Mouse (Mus musculus): ENCODE measurements at regions not wholly inside any gene's neighbourhood (a gene's known extent, or its start where the extent isn't known, plus 50 kb on each side); places are given as distances from the start of the nearest gene placed in this dataset.

- peak; percentile 22 for DNase-seq
- intact Hi-C loops (cut with DNase I; ENCODE audit: low total_unique reads): loop anchor here (5.0 kb wide), 1 partner anchor 674 kb away; no protein-coding TSS in a partner anchor
These were observed 83.0 kb upstream of the Daam1 start for GRCm38 (mm10) chr12:71747831-71748368.

- intact Hi-C loops (cut with DNase I; ENCODE audit: low total_unique reads): loop anchor here (5.0 kb wide), 1 partner anchor 674 kb away; no protein-coding TSS in a partner anchor
- DNase-seq: peak; percentile 64
These were observed 82.1 kb upstream of the Daam1 start for GRCm38 (mm10) chr12:71748731-71749130.

DNA sequence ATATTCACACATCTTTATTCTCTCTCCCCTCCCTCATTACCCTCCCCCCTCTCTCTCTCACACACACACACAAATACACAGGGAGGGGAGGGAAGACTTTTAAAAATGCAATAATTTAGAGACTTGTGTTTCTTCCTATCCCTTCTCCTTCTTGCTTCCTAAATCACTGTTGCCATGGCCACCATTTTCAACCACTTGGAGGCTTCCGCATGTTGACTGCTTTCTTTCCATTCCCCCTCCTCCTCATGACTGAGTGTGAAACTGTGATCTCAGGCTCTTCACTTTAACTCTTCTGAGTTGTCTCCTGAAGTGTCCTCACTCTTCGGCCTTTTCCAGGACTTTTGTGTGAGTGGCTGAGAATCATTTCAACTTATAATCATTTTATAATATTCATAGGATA lies 81.2 kb upstream of the Daam1 start:
- intact Hi-C loops (cut with DNase I; ENCODE audit: low total_unique reads): loop anchor here (5.0 kb wide), 1 partner anchor 673 kb away; no protein-coding TSS in a partner anchor
- DNase-seq: no peak

GRCm38 (mm10) chr12:71752741-71753260 lies 78.1 kb upstream of the Daam1 start:
- no peak for DNase-seq
- intact Hi-C loops (cut with DNase I; ENCODE audit: low total_unique reads): no loop called here

DNA sequence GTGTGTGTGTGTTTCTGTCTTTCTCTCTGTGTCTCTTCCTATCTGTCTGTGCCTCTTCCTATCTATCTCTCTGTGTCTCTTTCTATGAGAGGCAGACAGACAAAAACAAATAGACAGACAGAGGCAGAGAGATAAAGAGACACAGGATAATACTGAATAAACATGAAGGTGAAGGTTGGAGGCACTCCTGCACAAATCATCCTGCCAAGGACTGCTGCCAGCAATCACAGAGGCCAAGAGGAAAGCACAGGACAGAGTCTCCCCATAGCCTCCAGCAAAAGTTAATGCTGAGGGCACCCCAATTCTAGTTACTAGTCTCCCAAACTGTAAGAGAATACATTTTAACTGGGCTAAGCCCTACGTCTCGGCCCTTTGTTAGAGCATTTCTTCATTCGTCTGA lies 77.6 kb upstream of the Daam1 start:
- DNase-seq: no peak
- intact Hi-C loops (cut with DNase I; ENCODE audit: low total_unique reads): no loop called here

- intact Hi-C loops (cut with DNase I; ENCODE audit: low total_unique reads): no loop called here
- no peak for DNase-seq
These were observed 67.7 kb upstream of the Daam1 start for GRCm38 (mm10) chr12:71763194-71763593.

- DNase-seq: no peak
- intact Hi-C loops (cut with DNase I; ENCODE audit: low total_unique reads): no loop called here
These were observed 64.8 kb upstream of the Daam1 start for GRCm38 (mm10) chr12:71766086-71766485.

GRCm38 (mm10) chr12:71766636-71767035 lies 64.2 kb upstream of the Daam1 start:
- intact Hi-C loops (cut with DNase I; ENCODE audit: low total_unique reads): no loop called here
- DNase-seq: no peak

GRCm38 (mm10) chr12:71767896-71768295 lies 63.0 kb upstream of the Daam1 start:
- intact Hi-C loops (cut with DNase I; ENCODE audit: low total_unique reads): loop anchor here (2.0 kb wide), 1 partner anchor 279 kb away; no protein-coding TSS in a partner anchor
- no peak for DNase-seq

DNA sequence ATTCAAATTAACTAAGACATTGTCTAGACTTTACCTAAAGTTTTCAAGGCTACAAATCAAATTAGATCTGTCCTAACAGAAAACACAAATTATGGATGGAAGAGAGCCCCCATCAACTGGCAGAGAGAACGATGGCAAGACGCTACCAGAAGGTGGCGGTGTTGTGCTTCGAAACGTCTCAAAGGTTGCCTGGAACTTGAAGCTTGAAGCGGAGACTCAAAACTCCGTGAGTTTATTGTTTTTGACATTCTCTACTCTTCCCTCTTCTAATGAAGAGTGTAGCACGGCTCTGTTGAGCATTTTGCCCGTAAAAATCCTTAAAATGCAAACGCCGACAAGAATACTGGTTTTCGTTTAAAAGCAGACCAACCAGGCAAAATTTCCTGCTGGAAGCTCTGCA lies 62.4 kb upstream of the Daam1 start:
- peak; percentile 73 for DNase-seq
- intact Hi-C loops (cut with DNase I; ENCODE audit: low total_unique reads): loop anchor here (2.0 kb wide), 1 partner anchor 278 kb away; no protein-coding TSS in a partner anchor

- intact Hi-C loops (cut with DNase I; ENCODE audit: low total_unique reads): loop anchor here (2.0 kb wide), 1 partner anchor 278 kb away; no protein-coding TSS in a partner anchor
- no peak for DNase-seq
These were observed 62.0 kb upstream of the Daam1 start for GRCm38 (mm10) chr12:71768890-71769289.

GRCm38 (mm10) chr12:71769302-71769701 lies 61.6 kb upstream of the Daam1 start:
- intact Hi-C loops (cut with DNase I; ENCODE audit: low total_unique reads): loop anchor here (2.0 kb wide), 1 partner anchor 277 kb away; no protein-coding TSS in a partner anchor
- no peak for DNase-seq

- DNase-seq: no peak
- intact Hi-C loops (cut with DNase I; ENCODE audit: low total_unique reads): no loop called here
These were observed 57.0 kb upstream of the Daam1 start for GRCm38 (mm10) chr12:71773891-71774290.

DNA sequence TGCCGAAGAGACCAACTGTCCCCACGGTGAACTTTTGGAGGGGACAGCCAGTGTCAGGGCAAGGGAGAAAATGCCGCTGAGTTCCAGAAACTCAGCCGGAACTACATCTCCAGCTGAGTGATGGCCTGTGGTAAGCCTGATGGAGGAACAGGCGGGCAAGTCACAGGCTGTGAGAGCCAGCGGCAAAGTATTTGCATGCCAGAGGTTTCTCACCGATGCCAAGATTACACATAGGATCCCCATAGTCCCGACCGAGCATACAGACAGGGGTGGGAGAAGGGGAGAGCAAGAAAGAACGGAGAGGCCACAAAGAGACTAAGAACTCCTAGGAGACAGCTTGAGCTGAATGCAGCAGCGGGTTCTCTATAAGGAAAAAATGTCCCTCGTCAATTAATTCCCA lies 55.8 kb upstream of the Daam1 start:
- intact Hi-C loops (cut with DNase I; ENCODE audit: low total_unique reads): no loop called here
- no peak for DNase-seq

GRCm38 (mm10) chr12:71778137-71778536 lies 52.7 kb upstream of the Daam1 start:
- intact Hi-C loops (cut with DNase I; ENCODE audit: low total_unique reads): no loop called here
- DNase-seq: peak; percentile 17

DNA sequence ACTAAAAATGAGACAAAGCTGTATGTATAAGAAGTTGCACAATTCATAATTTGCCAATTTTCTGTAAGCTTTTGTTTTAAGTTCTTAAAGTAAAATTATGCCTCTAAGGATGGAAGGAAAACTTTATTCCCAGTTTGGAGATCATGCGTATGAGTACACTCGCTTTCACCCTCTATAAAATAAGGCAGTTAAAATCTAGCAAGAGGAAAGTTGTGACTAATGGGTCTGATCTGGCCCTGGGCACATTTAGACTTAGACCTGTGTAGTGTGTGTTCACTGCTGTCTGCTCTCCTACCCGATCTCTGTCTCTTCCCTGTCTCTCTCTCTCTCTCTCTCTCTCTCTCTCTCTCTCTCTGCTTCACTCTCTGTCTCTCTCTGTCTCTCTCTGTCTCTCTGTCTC lies 51.9 kb upstream of the Daam1 start:
- no peak for DNase-seq
- intact Hi-C loops (cut with DNase I; ENCODE audit: low total_unique reads): no loop called here

DNA sequence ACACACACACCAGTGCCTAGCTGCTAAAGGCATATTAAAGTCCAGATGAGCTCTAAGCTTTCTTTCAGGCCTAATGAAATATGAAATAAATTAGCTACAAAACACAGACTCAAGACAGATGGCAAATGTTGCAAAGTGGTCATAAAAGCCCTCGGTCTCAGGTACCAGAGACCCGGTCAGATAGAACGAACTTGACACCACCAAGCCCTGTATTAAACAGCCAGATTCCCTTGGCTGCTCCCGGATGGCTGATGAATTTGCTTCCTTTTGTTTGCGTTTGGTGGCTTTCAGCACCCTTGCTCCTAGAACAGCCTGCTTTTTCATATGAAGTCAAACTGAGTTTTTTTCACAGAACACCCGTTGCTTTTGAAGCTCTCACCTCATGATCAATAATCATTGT lies 51.5 kb upstream of the Daam1 start:
- DNase-seq: no peak
- intact Hi-C loops (cut with DNase I; ENCODE audit: low total_unique reads): no loop called here

All from gastrocnemius, postnatal 14 days (tissue).